Mouse (Mus musculus) heart, embryonic 10.5 days (tissue): ENCODE measurements at regions not wholly inside any gene's neighbourhood (a gene's known extent, or its start where the extent isn't known, plus 50 kb on each side); places are given as distances from the start of the nearest gene placed in this dataset.

Source experiments
- DNase-seq: peaks from one replicate; pipeline ENCODE4 v3.0.0-alpha.2; 2017; ENCODE audit warnings: low spot score
- H3K27ac ChIP-seq: fragments of 300-500 bp; sonication (generic); 2 replicates; pipeline ENCODE4 v1.5.1; 2016; ENCODE audit warnings: mild to moderate bottlenecking
- H3K27me3 ChIP-seq: fragments of 300-500 bp; sonication (generic); 2 replicates; pipeline ENCODE4 v1.6.1; 2016; ENCODE audit warnings: mild to moderate bottlenecking; ENCODE audit not compliant: poor library complexity, insufficient read depth, severe bottlenecking
- H3K36me3 ChIP-seq: fragments of 300-500 bp; sonication (generic); 2 replicates; pipeline ENCODE4 v1.6.1; 2016; ENCODE audit warnings: mild to moderate bottlenecking, moderate library complexity
- H3K4me1 ChIP-seq: fragments of 300-500 bp; sonication (generic); 2 replicates; pipeline ENCODE4 v1.6.1; 2016; ENCODE audit warnings: mild to moderate bottlenecking
- H3K4me3 ChIP-seq: fragments of 300-500 bp; sonication (generic); 2 replicates; pipeline ENCODE4 v1.5.1; 2016; ENCODE audit warnings: mild to moderate bottlenecking, moderate library complexity
- H3K9me3 ChIP-seq: fragments of 300-500 bp; sonication (generic); 2 replicates; pipeline ENCODE4 v1.6.1; 2016; ENCODE audit warnings: mild to moderate bottlenecking, moderate library complexity
- WGBS: fragments of 180-500 bp; shearing (Covaris S2); methylation state at CpG from one replicate; pipeline ENCODE4 v1.1.7; 2016; 5-methylcytosine and 5-hydroxymethylcytosine counted together

- H3K27me3 ChIP-seq = peaks cover 59% of the 10 kb centered on the region
These were observed 153.3 kb downstream of the Shq1 start for GRCm38 (mm10) chr6:100517662-100518061.

DNA sequence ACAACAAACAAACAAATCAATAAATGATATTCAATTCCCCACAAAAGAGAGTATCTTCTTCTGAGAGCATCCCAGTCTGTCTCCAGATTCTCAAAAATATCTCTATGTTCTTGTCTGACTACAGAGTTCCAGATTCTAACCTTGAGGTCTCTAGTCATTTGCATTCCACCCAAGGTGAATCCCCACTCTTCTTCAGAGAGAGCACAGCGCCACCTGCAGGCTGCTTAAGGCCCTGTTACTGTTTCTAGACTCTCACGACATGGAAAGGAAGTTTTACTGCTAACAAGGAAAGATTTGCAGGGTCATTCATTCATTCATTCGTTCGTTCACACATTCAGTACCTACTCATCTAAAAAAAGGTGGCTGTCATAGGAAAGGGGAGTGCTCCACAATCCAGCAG is 158.3 kb downstream of the Shq1 start:
- Histone ChIP-seq H3K27ac (no peak overlapping the region), H3K27me3 (peaks cover 35% of the 10 kb centered on the region), H3K4me3 (no peak overlapping the region), H3K4me1 (peaks cover 8% of the 10 kb centered on the region; the same call in 1 of the 2 replicates), H3K36me3 (no peaks in the 10 kb centered on the region), H3K9me3 (no peaks in the 10 kb centered on the region)
- 49% methylated on average over 4 of the region's 4 CpGs for WGBS
- DNase-seq = no peak

More at GRCm38 (mm10) chr6:100517662-100518061, 153.3 kb downstream of the Shq1 start:
- 73% methylated on average over 6 of the region's 6 CpGs for WGBS
- peaks cover 30% of the 10 kb centered on the region for H3K4me1 ChIP-seq
- H3K27ac ChIP-seq = no peak overlapping the region
- no peaks in the 10 kb centered on the region for H3K36me3 ChIP-seq
- DNase-seq = no peak
- H3K4me3 ChIP-seq = no peak overlapping the region
- H3K9me3 ChIP-seq = no peaks in the 10 kb centered on the region

- no peaks in the 10 kb centered on the region for H3K9me3 ChIP-seq
- H3K36me3 ChIP-seq = no peaks in the 10 kb centered on the region
- 81% methylated on average over 4 of the region's 4 CpGs for WGBS
- peaks cover 1% of the 10 kb centered on the region; the same call in 1 of the 2 replicates for H3K4me1 ChIP-seq
- no peak overlapping the region for H3K4me3 ChIP-seq
- H3K27ac ChIP-seq = no peak overlapping the region
- DNase-seq = no peak
- H3K27me3 ChIP-seq = peaks cover 20% of the 10 kb centered on the region
These were observed 160.3 kb downstream of the Shq1 start for GRCm38 (mm10) chr6:100510676-100511075.

- no peak overlapping the region for H3K27ac ChIP-seq
- DNase-seq = no peak
- 81% methylated on average over 15 of the region's 15 CpGs for WGBS
- H3K4me1 ChIP-seq = peaks cover 18% of the 10 kb centered on the region
- H3K36me3 ChIP-seq = no peaks in the 10 kb centered on the region
- H3K27me3 ChIP-seq = peaks cover 34% of the 10 kb centered on the region
- H3K4me3 ChIP-seq = no peak overlapping the region
- no peaks in the 10 kb centered on the region for H3K9me3 ChIP-seq
These were observed 165.3 kb downstream of the Shq1 start for GRCm38 (mm10) chr6:100505506-100506247.

DNA sequence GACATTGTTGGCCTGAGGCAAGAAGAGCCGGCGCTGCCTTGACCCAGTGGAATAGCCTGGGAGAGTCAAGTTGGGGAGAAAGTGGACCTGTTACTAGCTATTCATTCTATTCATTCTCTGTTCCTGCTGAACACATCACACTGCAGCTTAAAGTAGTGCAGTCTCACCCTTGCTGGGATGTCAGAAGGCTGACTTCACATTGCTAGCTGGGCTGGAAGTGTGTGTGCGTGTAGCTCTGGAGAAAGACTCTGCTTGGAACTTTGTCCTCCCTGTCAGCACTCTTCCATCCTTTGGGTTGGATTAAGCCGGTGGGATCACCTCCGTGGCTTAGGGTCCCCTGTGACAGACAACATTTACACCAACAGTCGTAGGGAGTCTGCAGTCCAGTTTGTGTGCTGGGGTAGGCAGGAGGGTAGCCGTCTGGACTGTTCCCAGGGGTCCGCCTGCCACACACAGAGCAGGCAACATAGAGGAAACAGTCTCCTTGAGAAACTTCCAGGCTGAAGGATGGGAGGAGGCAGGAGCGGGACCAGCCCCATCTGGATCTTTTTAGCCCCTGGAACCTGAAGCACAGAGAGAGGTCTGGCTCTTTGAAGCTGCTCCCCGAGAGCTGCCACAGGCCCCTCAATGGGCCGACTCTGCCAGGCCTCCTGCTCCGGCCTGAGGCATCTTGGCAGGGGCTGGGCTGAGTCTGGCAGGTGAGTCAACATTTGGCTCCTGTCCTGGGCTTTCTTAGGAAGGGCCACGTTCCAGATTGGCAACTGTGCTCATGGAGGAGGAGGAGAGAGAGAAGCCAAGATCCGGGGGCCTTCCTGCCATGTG is 167.8 kb downstream of the Shq1 start:
- 58% methylated on average over 14 of the region's 14 CpGs for WGBS
- Histone ChIP-seq H3K4me3 (no peak overlapping the region), H3K27me3 (peaks cover 30% of the 10 kb centered on the region), H3K9me3 (no peaks in the 10 kb centered on the region), H3K36me3 (no peaks in the 10 kb centered on the region), H3K4me1 (peaks cover 35% of the 10 kb centered on the region), H3K27ac (no peak overlapping the region)
- no peak for DNase-seq

- Histone ChIP-seq H3K36me3 (no peaks in the 10 kb centered on the region), H3K4me1 (peaks cover 36% of the 10 kb centered on the region), H3K4me3 (no peak overlapping the region), H3K9me3 (no peaks in the 10 kb centered on the region), H3K27ac (peak overlapping the region; percentile 44), H3K27me3 (peaks cover 24% of the 10 kb centered on the region)
- no peak for DNase-seq
- 49% methylated on average over 6 of the region's 6 CpGs for WGBS
These were observed 168.8 kb downstream of the Shq1 start for GRCm38 (mm10) chr6:100502139-100502538.

- Histone ChIP-seq H3K9me3 (no peaks in the 10 kb centered on the region), H3K27ac (no peak overlapping the region), H3K4me3 (no peak overlapping the region), H3K27me3 (peaks cover 24% of the 10 kb centered on the region), H3K36me3 (no peaks in the 10 kb centered on the region), H3K4me1 (peaks cover 36% of the 10 kb centered on the region)
- no peak for DNase-seq
- 58% methylated on average over 2 of the region's 2 CpGs for WGBS
These were observed 170.2 kb downstream of the Shq1 start for GRCm38 (mm10) chr6:100500741-100501140.

GRCm38 (mm10) chr6:100500060-100500459 is 170.9 kb downstream of the Shq1 start:
- Histone ChIP-seq H3K36me3 (no peaks in the 10 kb centered on the region), H3K9me3 (no peaks in the 10 kb centered on the region), H3K4me1 (peaks cover 36% of the 10 kb centered on the region), H3K4me3 (no peak overlapping the region), H3K27ac (no peak overlapping the region), H3K27me3 (peaks cover 24% of the 10 kb centered on the region)
- WGBS = 74% methylated on average over 8 of the region's 8 CpGs
- DNase-seq = no peak

- peaks cover 21% of the 10 kb centered on the region for H3K27me3 ChIP-seq
These were observed 172.1 kb downstream of the Shq1 start for GRCm38 (mm10) chr6:100498861-100499271.

DNA sequence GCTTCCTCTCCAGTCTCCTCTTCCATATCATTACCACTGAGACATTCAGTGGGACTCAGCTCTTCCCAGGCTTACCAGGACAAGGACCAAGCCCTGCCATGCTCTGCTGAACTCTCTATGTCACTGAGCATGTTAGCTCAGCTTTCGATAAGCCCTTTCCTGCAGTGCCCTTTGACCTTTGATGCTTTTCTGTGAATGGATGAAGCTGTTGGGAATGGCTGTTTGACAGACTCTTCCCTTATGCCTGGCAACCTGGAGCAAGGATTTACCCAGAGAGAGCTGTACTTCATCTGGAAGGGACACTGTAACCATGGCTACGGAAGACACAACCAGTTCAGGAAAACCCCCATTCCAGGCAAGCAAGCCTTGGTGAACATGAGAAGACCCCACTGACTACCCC is 172.8 kb downstream of the Shq1 start:
- Histone ChIP-seq H3K27me3 (peaks cover 19% of the 10 kb centered on the region), H3K36me3 (no peaks in the 10 kb centered on the region), H3K4me3 (no peak overlapping the region), H3K4me1 (peaks cover 30% of the 10 kb centered on the region), H3K27ac (no peak overlapping the region), H3K9me3 (no peaks in the 10 kb centered on the region)
- WGBS = 74% methylated on average over 2 of the region's 2 CpGs
- DNase-seq = no peak

More at GRCm38 (mm10) chr6:100498861-100499271, 172.1 kb downstream of the Shq1 start:
- DNase-seq = no peak
- Histone ChIP-seq H3K4me1 (peaks cover 36% of the 10 kb centered on the region), H3K36me3 (no peaks in the 10 kb centered on the region), H3K4me3 (no peak overlapping the region), H3K9me3 (no peaks in the 10 kb centered on the region), H3K27ac (no peak overlapping the region)
- 24% methylated on average over 4 of the region's 4 CpGs for WGBS

GRCm38 (mm10) chr6:100496135-100496534 is 174.8 kb downstream of the Shq1 start:
- Histone ChIP-seq H3K4me3 (no peak overlapping the region), H3K4me1 (peaks cover 21% of the 10 kb centered on the region), H3K27ac (no peak overlapping the region), H3K36me3 (no peaks in the 10 kb centered on the region), H3K27me3 (peaks cover 17% of the 10 kb centered on the region), H3K9me3 (no peaks in the 10 kb centered on the region)
- no peak for DNase-seq

DNA sequence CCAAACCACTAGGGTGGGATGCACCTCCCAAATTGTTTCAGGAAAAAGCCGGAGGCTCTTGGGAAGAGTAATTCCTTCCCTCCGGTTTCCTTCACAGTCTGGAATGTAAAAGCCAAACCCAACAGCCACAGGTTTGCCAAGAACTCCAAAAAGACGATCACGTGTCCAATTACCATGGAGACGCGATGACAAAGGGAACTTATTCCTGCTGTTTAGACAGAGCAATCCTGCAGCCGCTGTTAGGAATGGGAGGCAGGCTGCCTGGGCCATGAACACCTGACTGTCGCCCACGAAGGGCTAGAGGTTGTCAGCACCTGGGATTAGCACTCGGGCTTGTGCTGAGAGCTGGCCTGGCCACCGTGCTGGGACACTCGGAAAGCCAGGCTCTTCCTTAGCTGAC is 175.8 kb downstream of the Shq1 start:
- WGBS = 63% methylated on average over 12 of the region's 12 CpGs
- no peaks in the 10 kb centered on the region for H3K9me3 ChIP-seq
- no peak overlapping the region for H3K27ac ChIP-seq
- H3K4me3 ChIP-seq = no peak overlapping the region
- H3K27me3 ChIP-seq = peaks cover 16% of the 10 kb centered on the region
- no peak for DNase-seq
- no peaks in the 10 kb centered on the region for H3K36me3 ChIP-seq
- H3K4me1 ChIP-seq = peaks cover 18% of the 10 kb centered on the region

DNA sequence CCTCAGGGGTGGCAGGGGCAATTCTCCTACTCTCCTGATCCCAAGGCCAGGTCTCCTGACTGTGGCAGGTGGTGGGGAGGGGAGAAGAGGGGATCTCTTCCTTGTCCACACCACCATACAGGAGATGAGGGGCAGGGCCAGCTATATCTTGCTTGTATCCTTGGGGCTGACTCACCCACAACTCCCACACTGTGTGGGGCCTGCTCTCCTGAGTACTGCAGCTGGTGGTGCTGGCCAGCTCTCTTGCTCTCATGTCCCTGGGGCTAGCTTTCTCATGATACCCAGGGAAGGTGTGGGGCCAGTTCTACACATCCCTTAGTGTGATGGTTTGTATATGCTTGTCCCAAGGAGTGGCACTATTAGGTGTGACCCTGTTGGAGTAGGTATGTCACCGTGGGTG is 177.4 kb downstream of the Shq1 start:
- Histone ChIP-seq H3K4me1 (peaks cover 5% of the 10 kb centered on the region), H3K36me3 (no peaks in the 10 kb centered on the region), H3K4me3 (no peak overlapping the region), H3K27ac (no peak overlapping the region), H3K27me3 (peaks cover 16% of the 10 kb centered on the region), H3K9me3 (no peaks in the 10 kb centered on the region)
- no peak for DNase-seq
- 81% methylated on average over 1 of the region's 1 CpGs for WGBS
